ENCODE assay signal across 8 mouse cellular contexts in the genomic region with DNA sequence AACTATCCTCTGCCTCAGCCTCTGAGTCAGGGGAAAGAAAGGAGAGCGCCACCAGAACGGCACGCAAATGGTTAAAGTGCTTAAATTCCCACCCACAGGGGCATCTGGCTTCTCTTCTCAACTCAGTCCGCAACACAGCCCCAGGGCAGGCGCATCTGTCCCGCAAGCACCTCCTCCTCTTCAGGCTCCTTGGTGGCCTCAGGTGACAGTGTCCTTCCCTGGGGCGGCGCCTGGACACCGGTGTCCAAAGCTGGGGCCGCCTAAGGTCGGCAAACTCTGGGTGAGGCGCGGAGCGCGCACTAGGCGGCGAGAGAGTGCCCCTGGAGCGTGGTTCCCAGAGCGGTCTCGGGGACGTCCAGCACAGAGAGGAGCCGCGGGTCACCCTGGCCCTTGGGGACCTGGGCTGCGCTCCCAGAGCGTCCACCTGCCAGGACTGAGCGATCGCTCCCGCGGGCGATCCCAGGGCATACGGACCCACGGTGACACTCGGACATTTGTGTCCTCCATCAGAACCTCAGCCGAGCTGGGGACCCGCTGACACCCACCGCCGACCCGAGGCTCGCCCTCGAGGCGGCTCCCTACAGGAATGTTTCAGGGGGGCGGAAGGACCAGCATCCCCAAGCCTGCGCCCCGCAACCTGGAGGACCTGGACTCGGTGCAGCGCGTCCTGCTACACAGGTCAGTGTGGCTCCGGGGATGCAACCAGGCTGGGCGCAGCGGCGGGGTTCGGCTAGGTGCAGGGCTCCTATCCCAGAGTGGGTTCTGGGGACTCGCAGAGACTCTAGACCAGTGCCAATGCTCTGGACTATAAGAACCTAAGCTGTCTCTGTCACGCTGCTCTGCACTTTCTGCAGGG. TPM values are rescaled to one million over a fixed set of nuclear protein-coding genes. Genes with fewer than 3 reads are reported as not detected.
DNase-seq lines count a peak whose midpoint lies in the region; ATAC-seq and TF ChIP-seq lines count a peak whose summit lies in the region.

A gene (plus strand): TSS at position 1 of the 856 bp plus-strand sequence.

- peak; percentile 21 for DNase-seq in thymus, postnatal 14 days
- DNase-seq in thymus, postnatal 0 days (ENCODE audit: low spot score) = no peak
- DNase-seq in embryonic facial prominence, embryonic 14.5 days (ENCODE audit: low spot score) = peak; percentile 48
- peak; percentile 70 for DNase-seq in liver, postnatal 0 days
- DNase-seq in neural tube, embryonic 11.5 days (ENCODE audit: low spot score) = peak; percentile 70
- peak; percentile 26 for DNase-seq in urinary bladder, postnatal 25 days (ENCODE audit: low spot score)

- no peak within 1 kb of the TSS for H3K27ac ChIP-seq in embryonic facial prominence, embryonic 14.5 days (replicated peaks; ENCODE audit: low read depth, low read length)
- H3K27ac ChIP-seq in heart, embryonic 13.5 days (replicated peaks) = no peak within 1 kb of the TSS
- H3K27ac ChIP-seq in kidney, embryonic 15.5 days = no peak within 1 kb of the TSS
- H3K27ac ChIP-seq in liver, postnatal 0 days (ENCODE audit: low read depth) = no peak within 1 kb of the TSS
- no peak within 1 kb of the TSS for H3K27ac ChIP-seq in neural tube, embryonic 11.5 days (ENCODE audit: low read depth, low read length)

- H3K36me3 ChIP-seq in embryonic facial prominence, embryonic 14.5 days (ENCODE audit: control insufficient read depth, insufficient read depth, low read length) = no peaks in the 10 kb centered on the region
- H3K36me3 ChIP-seq in heart, embryonic 13.5 days = no peaks in the 10 kb centered on the region
- H3K36me3 ChIP-seq in kidney, embryonic 15.5 days = no peaks in the 10 kb centered on the region
- no peaks in the 10 kb centered on the region for H3K36me3 ChIP-seq in liver, postnatal 0 days (replicated peaks; ENCODE audit: insufficient read depth, low read length)
- no peaks in the 10 kb centered on the region for H3K36me3 ChIP-seq in neural tube, embryonic 11.5 days (ENCODE audit: control insufficient read depth, insufficient read depth, low read length)

- no peak for TF ChIP-seq EP300 in liver, postnatal 0 days (IDR thresholded peaks at IDR 0.05; ENCODE audit: low read depth)

- no peaks in the 10 kb centered on the region; the same call in 1 of the 2 replicates for H3K9me3 ChIP-seq in embryonic facial prominence, embryonic 14.5 days (ENCODE audit: control insufficient read depth, low read length)
- H3K9me3 ChIP-seq in heart, embryonic 13.5 days = no peaks in the 10 kb centered on the region
- no peaks in the 10 kb centered on the region for H3K9me3 ChIP-seq in kidney, embryonic 15.5 days (replicated peaks)
- H3K9me3 ChIP-seq in liver, postnatal 0 days (ENCODE audit: low read length) = no peaks in the 10 kb centered on the region
- no peaks in the 10 kb centered on the region for H3K9me3 ChIP-seq in neural tube, embryonic 11.5 days (ENCODE audit: control insufficient read depth, low read length)

- H3K4me1 ChIP-seq in embryonic facial prominence, embryonic 14.5 days (ENCODE audit: control insufficient read depth, insufficient read depth, low read length) = peaks cover 8% of the 10 kb centered on the region
- peaks cover 35% of the 10 kb centered on the region for H3K4me1 ChIP-seq in heart, embryonic 13.5 days
- peaks cover 17% of the 10 kb centered on the region for H3K4me1 ChIP-seq in kidney, embryonic 15.5 days
- peaks cover 16% of the 10 kb centered on the region for H3K4me1 ChIP-seq in liver, postnatal 0 days (ENCODE audit: insufficient read depth)
- H3K4me1 ChIP-seq in neural tube, embryonic 11.5 days (ENCODE audit: control insufficient read depth, insufficient read depth, low read length) = peaks cover 7% of the 10 kb centered on the region; the same call in 1 of the 2 replicates

- 1% methylated on average over 48 of the region's 54 CpGs for WGBS in embryonic facial prominence, embryonic 14.5 days
- under 1% methylated on average over 54 of the region's 54 CpGs for WGBS in heart, embryonic 13.5 days
- 1% methylated on average over 54 of the region's 54 CpGs for WGBS in kidney, embryonic 15.5 days
- WGBS in liver, postnatal 0 days (ENCODE audit: insufficient replicate concordance) = under 1% methylated on average over 53 of the region's 54 CpGs
- WGBS in neural tube, embryonic 11.5 days = under 1% methylated on average over 52 of the region's 54 CpGs

- H3K4me2 ChIP-seq in embryonic facial prominence, embryonic 14.5 days (ENCODE audit: low read depth, low read length) = peak within 1 kb of the TSS; percentile 100
- H3K4me2 ChIP-seq in heart, embryonic 13.5 days = peak within 1 kb of the TSS; percentile 99
- H3K4me2 ChIP-seq in kidney, embryonic 15.5 days = peak within 1 kb of the TSS; percentile 94
- peak within 1 kb of the TSS; percentile 90 for H3K4me2 ChIP-seq in liver, postnatal 0 days (ENCODE audit: low read depth, low read length)
- peak within 1 kb of the TSS; percentile 99 for H3K4me2 ChIP-seq in neural tube, embryonic 11.5 days (ENCODE audit: low read depth)

- peak; percentile 84; the same call in 1 of the 2 replicates for ATAC-seq in embryonic facial prominence, embryonic 14.5 days (ENCODE audit: low read depth)
- ATAC-seq in heart, embryonic 13.5 days (ENCODE audit: extremely low read depth, insufficient number of reproducible peaks, low FRiP score, low TSS enrichment) = peak; percentile 37; the same call in 1 of the 2 replicates
- peak; percentile 92 for ATAC-seq in kidney, embryonic 15.5 days (replicated peaks; ENCODE audit: low FRiP score)
- peak; percentile 89 for ATAC-seq in liver, postnatal 0 days
- ATAC-seq in neural tube, embryonic 11.5 days (ENCODE audit: insufficient read depth, low FRiP score, low TSS enrichment) = peak; percentile 90

- peak within 1 kb of the TSS; percentile 53 for H3K4me3 ChIP-seq in embryonic facial prominence, embryonic 14.5 days (ENCODE audit: low read depth, low read length)
- peak within 1 kb of the TSS; percentile 64 for H3K4me3 ChIP-seq in heart, embryonic 13.5 days
- peak within 1 kb of the TSS; percentile 50 for H3K4me3 ChIP-seq in kidney, embryonic 15.5 days (replicated peaks)
- peak within 1 kb of the TSS; percentile 56 for H3K4me3 ChIP-seq in liver, postnatal 0 days (ENCODE audit: low read depth, low read length)
- peak within 1 kb of the TSS; percentile 50 for H3K4me3 ChIP-seq in neural tube, embryonic 11.5 days (ENCODE audit: low read depth, low read length)

- peak within 1 kb of the TSS; percentile 49 for H3K9ac ChIP-seq in embryonic facial prominence, embryonic 14.5 days (ENCODE audit: low read depth, low read length)
- H3K9ac ChIP-seq in heart, embryonic 13.5 days = peak within 1 kb of the TSS; percentile 76
- peak within 1 kb of the TSS; percentile 40; the same call in 1 of the 2 replicates for H3K9ac ChIP-seq in kidney, embryonic 15.5 days
- H3K9ac ChIP-seq in liver, postnatal 0 days (replicated peaks) = peak within 1 kb of the TSS; percentile 46
- peak within 1 kb of the TSS; percentile 30 for H3K9ac ChIP-seq in neural tube, embryonic 11.5 days (ENCODE audit: low read length)

- H3K27me3 ChIP-seq in embryonic facial prominence, embryonic 14.5 days (replicated peaks; ENCODE audit: control insufficient read depth, insufficient read depth, low read length) = peaks cover 26% of the 10 kb centered on the region
- peaks cover 55% of the 10 kb centered on the region for H3K27me3 ChIP-seq in heart, embryonic 13.5 days (replicated peaks)
- peaks cover 55% of the 10 kb centered on the region for H3K27me3 ChIP-seq in kidney, embryonic 15.5 days
- H3K27me3 ChIP-seq in liver, postnatal 0 days (ENCODE audit: insufficient read depth, low read length) = peaks cover 24% of the 10 kb centered on the region
- H3K27me3 ChIP-seq in neural tube, embryonic 11.5 days (ENCODE audit: control insufficient read depth, insufficient read depth, low read length) = peaks cover 15% of the 10 kb centered on the region

- TF ChIP-seq CTCF in liver, postnatal 0 days (IDR thresholded peaks at IDR 0.05; ENCODE audit: low read depth) = peak; percentile 57

RNA-seq across cellular contexts. Expression of the gene that starts here (rescaled TPM):
- polyA plus RNA-seq in thymus, postnatal 0 days (2015; fragmentation: Nextera tagmentation; extraction: Ambion mirVana) = 1.2 and 1.5 TPM in 2 replicates
- polyA plus RNA-seq in embryonic facial prominence, embryonic 14.5 days (2014; fragmentation: Nextera tagmentation; extraction: Ambion mirVana) = 3.8 and 4.0 TPM in 2 replicates
- 2.8 and 3.1 TPM in 2 replicates for polyA plus RNA-seq in heart, embryonic 13.5 days (2015; fragmentation: Nextera tagmentation; extraction: Ambion mirVana)
- polyA plus RNA-seq in kidney, embryonic 15.5 days (2015; fragmentation: Nextera tagmentation; extraction: Ambion mirVana) = 3.4 TPM in 2 replicates
- 0.53 and 0.60 TPM in 2 replicates for polyA plus RNA-seq in liver, postnatal 0 days (2015; fragmentation: Nextera tagmentation; extraction: Ambion mirVana)
- 7.6 and 8.1 TPM in 2 replicates for polyA plus RNA-seq in neural tube, embryonic 11.5 days (2014; fragmentation: Nextera tagmentation; extraction: Ambion mirVana)

Comparison
In these comparisons a context has a peak if more than half of its experiments do, and no peak if none do; other contexts are left out.
1. Peak in DNase-seq, ATAC-seq, H3K4me3 ChIP-seq, H3K9ac ChIP-seq and H3K4me2 ChIP-seq in liver, postnatal 0 days; RNA of the gene not detected or under 1 TPM.
2. ATAC-seq: peak in every context shown above with its lines; median percentile 92 in kidney, embryonic 15.5 days; 90 in neural tube, embryonic 11.5 days; 89 in liver, postnatal 0 days; 84 in embryonic facial prominence, embryonic 14.5 days; 37 in heart, embryonic 13.5 days.